Mouse (Mus musculus): ENCODE data around the gene Thbs1. TPM values are rescaled to one million over a fixed set of nuclear protein-coding genes. Genes with fewer than 3 reads are reported as not detected.
"Not testable (repeated sequence)": the region's sequence is repeated elsewhere in the genome, so short reads cannot be mapped to it uniquely, and the experiment has no call there.

The Thbs1 gene
- total RNA-seq, 4 experiments from 2014 or later: 1.6 to 3.4 (median 2.7) TPM

DNA sequence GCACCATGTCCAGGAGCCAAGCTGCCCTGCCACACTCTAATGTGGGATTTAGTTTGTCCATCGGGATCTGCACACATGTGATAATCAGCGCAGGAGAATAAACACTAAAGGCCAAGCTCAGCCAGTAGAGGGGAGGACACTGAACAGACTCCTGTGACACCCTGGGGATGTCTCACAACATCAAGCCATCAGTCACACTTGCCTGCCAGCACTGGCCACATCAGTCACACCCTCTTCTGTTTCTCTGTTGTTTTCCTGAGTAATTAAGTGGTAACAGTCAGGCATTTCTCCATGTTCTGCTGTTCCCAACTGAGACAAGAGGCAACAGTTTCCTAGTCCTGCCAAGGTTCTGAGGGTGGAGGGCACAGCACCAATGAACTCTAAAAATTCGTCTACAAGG, 36.1 kb downstream of the Thbs1 start:
- not testable (repeated sequence) for DNase-seq (ENCODE audit: low spot score in 2 of 2)

DNA sequence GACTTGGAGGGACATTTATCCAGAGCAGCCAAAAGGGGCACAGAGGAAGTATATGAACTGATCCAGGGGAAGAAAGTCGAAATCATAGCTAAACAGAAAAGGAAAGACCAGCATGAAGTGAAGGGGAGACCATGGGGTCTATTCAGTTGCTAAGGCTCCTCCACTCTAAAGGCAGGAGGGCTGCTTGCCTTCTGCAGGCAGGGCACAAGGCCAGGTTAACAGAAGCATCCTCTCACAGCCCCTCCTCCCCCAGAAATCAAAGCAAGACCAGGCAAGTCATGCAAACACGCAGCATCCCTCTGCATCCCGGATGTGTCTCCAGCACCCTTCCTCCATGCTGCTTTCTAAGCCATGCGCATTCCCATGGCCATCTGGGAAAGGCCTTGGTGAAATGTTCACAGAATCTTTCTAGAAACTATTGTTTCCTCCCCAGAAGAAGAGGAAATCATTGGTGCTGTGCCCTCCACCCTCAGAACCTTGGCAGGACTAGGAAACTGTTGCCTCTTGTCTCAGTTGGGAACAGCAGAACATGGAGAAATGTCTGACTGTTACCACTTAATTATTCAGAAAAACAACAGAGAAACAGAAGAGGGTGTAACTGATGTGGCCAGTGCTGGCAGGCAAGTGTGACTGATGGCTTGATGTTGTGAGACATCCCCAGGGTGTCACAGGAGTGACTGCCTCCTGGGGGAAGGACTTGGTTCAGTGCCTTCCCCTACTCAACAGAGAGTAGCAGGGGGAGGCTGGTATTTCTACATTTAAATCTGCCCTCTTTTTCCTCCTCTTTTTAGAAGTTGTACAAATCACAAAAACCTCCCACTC, 36.9 kb downstream of the Thbs1 start:
- no peak for DNase-seq (ENCODE audit: low spot score in 2 of 2)

DNA sequence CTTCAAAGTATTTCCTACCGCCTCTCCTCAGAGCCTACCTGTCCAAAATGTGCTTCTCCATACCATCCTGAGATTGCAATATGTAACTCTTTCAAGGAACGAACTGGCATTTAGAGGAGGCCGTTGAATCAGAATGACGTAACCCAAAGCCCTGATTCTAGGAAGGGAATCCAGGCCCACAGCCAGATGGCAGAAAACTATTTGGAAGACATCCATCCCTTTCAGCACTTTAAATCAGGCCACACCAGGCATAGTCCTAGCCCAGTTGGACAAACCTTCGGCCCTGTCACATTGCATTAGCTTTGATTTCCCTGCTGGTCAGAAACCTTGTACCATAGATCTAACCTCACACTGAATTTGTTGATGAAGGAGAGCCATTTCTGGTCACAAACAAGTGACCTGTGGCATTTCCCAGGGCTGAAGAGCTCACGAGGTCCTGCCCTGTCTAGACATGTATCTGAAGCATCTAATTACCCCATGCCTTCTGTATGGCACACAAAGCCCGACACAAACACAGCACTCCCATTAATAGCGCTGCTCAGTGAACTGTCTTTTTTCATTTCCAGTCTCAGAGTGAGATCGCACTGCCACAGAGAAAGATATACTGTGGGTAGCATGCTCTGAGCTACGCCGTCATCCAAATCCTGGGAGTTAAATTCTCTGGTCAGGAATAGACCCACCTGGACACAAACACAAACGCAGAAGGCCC, 38.3 kb downstream of the Thbs1 start:
- DNase-seq (ENCODE audit: low spot score in 2 of 2): peak; percentile 18 to 50

DNA sequence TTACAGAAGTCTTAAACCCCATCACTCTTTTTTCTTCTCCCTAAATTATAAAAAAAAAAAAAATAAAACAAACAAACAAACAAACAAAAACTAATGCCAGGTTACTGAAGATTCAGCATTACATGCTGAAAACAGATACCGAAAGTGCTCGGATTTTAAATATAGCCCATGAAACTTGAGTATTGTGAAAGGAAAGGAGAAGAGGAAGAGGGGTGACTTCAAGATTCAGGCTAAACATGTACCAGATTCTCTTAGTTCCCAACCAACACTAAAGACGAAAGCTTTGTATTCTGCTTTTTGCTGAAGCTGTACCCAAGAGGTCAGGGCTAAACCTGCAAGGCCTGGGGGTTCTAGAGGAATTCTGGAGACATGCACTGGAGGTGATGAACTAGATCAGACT, 46.4 kb downstream of the Thbs1 start:
- DNase-seq (ENCODE audit: low spot score in 2 of 2): no peak

DNA sequence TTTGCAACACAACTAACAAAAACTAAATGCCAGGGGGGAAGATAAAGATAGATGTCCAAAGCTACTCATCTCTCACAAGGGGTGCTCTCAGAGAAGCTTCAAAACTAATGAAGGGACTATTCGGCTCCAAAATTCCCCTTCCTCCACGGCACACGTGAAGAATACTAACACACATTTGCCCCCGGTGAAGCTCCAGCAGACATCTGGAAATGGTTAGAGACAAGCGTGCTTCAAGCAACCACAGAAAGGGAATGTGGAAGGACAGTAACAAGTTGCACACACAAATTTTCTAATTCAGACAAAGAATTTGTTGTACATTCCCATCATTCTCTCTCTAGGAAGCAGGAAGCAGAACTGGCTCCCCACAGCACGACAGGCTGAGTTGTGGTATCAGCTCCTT, 47.5 kb downstream of the Thbs1 start:
- no peak for DNase-seq (ENCODE audit: low spot score in 2 of 2)

DNA sequence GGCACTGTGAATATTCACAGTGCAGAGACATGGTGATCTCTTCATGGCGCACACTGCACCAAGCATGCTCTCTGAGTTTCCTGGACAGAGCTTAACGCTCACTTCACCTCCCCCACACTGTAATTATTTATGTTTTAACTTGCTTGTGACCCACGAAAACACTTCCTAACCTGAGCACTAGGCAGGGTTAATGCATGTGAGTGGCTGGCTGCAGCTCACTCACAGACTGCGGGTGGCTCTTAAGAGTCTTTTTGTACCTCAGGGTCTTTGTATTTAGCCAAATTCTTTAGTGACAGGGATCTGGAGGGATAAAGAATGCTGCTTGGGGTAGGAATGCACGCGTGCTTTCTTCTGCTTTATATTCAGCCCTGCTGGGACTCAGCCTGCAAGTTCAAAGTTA, 48.9 kb downstream of the Thbs1 start:
- DNase-seq (ENCODE audit: low spot score in 2 of 2): no peak

DNA sequence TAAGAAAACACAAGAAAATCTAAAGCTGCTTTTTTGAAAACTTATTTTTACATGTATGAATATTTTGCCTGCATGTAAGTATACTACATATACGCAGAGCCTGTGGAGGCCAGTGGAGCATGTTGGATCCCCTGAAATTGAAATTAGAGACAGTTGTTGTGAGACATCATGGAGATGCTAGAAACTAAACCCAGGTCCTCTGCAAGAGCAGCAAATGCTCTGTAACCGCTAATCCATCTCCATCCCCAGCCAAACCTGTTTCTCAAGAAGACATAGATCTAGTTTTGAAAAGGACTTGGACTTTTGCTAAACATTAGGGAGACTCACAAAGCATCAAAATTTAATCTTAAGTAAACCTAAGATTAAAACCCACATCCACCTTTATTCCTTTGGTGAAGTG, 49.3 kb downstream of the Thbs1 start:
- no peak for DNase-seq (ENCODE audit: low spot score in 2 of 2)

DNA sequence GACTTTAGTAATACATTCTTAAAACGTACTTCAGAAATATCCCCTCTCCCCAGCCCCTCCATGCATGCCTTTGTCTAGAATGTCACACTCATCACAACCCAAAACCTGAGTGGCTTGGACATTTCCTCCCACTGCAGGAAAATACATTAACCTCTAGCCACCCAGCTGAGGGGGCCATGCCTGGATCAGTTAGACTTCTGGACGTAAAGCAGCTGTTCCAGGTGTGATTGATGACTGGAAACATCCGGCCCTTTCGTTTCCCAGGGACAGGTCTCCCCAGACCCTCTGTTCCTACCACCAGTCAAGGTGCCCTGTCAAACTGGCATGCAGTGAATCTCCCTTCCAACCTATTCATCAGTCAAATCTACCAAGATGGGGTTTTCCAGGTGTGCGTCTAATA, 50.8 kb downstream of the Thbs1 start:
- DNase-seq (ENCODE audit: low spot score in 2 of 2): no peak

DNA sequence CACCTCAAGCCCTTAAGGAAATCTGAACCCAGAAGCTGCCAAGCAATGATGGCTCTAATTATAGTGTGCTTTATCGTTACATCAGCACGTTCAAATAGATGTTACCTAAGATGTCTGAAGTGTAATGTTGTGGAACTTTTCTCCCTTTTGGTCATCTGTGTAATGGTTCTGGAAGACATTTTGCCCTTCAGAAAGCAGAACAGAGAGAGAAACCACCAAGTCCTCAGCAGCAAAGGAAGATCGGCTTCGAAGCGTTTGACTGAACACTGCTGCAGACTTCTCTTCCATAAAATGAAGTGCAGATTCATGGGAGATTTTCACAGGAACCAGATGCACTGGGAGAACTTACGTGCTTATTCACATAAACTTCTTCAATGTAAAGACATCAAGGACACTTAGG, 52.5 kb downstream of the Thbs1 start:
- no peak for DNase-seq (ENCODE audit: low spot score in 2 of 2)

DNA sequence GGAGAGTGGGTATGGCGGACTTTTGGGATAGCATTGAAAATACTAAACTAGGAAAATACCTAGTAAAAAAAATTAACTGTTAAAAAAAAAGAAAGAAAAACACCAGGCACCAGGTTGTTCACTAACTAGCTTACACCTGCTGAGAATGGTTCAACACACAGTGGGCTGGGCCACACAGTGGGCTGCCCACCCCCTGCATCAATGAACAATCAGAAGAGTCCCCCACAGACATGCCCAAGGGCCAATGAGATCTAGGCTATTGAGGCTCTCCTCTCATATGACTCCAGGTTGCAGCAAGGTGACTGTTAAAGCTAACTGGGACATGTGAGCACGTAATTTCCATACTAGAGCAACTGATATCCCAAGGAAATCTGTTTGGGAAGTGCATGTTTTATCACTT, 54.0 kb downstream of the Thbs1 start:
- no peak for DNase-seq (ENCODE audit: low spot score in 2 of 2)

DNA sequence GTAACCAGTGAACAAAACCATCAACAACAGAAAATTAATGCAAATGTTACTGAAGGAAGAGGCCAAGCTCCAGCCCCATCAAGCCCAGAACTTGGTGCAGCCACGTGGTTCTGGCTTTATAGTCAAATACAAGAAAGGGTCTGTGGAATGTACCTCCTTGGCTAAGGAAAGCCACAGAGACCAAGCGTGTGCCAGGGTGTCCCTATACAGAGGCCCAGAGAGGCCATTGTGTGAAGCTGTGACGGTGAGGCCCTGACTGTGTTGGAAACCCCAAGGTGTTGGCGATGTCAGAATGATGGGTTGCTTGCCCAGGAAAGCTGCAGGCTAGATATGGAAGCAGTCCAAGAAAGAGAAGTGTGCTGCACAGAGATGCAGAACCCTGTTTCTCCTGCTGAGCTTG, 56.1 kb downstream of the Thbs1 start:
- no peak for DNase-seq (ENCODE audit: low spot score in 2 of 2)

DNA sequence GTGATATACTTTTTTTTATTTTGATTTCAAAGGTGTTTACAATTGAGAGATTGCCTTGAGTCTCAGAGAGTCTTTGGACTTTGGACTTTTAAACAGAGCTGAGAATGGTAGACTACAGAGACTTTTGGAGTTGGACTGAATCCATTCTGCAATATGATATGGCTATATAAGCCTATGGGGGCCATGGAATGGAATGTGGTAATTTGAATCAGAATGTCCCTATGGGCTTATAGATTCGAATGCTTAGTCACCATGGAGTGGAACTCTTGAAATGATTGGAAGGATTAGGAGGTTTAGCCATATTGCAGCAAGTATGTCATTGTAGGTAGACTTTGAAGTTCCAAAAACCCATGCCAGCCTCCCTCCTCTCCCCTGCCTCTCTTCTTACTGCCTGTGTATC, 56.5 kb downstream of the Thbs1 start:
- no peak for DNase-seq (ENCODE audit: low spot score in 2 of 2)

DNA sequence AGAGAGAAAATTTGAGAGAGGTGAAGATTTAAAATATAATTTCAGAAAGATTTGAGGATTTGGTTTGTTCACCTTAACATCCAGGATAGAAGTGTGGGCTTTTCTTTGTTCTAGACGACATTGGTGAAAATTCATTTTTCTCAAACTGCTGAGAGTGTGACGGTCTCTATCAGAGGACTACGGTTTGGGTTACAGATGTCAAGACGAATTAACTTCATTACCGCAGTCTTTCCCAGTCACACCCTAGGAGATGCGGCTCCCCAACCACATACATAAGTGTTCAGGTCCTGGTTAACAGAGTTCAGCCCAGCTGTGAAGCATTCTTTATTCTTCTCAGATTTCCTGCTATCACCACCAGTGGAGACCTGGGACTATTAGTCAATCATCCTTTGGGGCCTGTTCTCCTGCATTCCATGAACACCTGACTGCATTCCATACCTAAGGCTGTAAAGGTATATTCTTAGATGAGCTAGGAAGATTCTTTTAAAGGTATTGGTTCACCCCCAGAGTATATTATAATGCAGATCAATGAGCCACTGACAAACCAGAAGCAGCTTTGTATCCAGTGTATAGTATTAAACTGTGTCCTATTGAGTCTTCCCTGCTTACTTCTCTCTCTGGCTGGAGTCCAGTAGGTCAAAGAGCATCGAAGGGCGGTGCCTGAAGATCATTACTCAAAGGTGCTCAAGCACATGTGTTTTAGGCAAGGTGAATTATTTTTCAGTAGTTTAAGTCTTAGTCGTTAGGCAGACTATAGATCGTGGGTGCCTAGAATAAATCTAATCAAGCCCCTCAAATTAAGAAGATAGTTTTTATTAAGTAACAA, 63.1 kb downstream of the Thbs1 start:
- no peak for DNase-seq (ENCODE audit: low spot score in 2 of 2)

Other genes starting within 250 kb of the Thbs1 start
- 1 to 10 TPM in 3 of 4 experiments, under 1 TPM in 1; 0.72 to 1.7 (median 1.3) TPM for gene Fsip1, start 145.1 kb downstream of the Thbs1 start, total RNA-seq (2022)